Mouse (Mus musculus) stomach, embryonic 14.5 days (tissue): ENCODE data around the gene Rnf152. TPM values are rescaled to one million over a fixed set of nuclear protein-coding genes. Genes with fewer than 3 reads are reported as not detected.

Experiments used
- ATAC-seq: fragments of 200-750 bp; cut with Nextera tagmentation; 2 replicates; pipeline ENCODE4 v1.8.0; 2017; ENCODE audit warnings: low read depth, moderate TSS enrichment; ENCODE audit not compliant: insufficient number of reproducible peaks, insufficient read depth, low FRiP score
- H3K27ac ChIP-seq: fragments of 300-500 bp; sonication (generic); 2 replicates; pipeline ENCODE4 v1.5.1; 2014; ENCODE audit warnings: mild to moderate bottlenecking, low read length, moderate library complexity, mixed read lengths
- H3K27me3 ChIP-seq: fragments of 300-500 bp; sonication (generic); 2 replicates; pipeline ENCODE4 v1.6.1; 2014; ENCODE audit warnings: low read length, control low read depth, mixed read lengths; ENCODE audit not compliant: control insufficient read depth, insufficient read depth
- H3K36me3 ChIP-seq: fragments of 300-500 bp; sonication (generic); 2 replicates; pipeline ENCODE4 v1.6.1; 2014; ENCODE audit warnings: mild to moderate bottlenecking, control low read depth, low read length, moderate library complexity, mixed read lengths; ENCODE audit not compliant: control insufficient read depth, insufficient read depth
- H3K4me1 ChIP-seq: fragments of 300-500 bp; sonication (generic); 2 replicates; pipeline ENCODE4 v1.6.1; 2014; ENCODE audit warnings: low read length, control low read depth, mixed read lengths; ENCODE audit not compliant: control insufficient read depth, insufficient read depth
- H3K4me2 ChIP-seq: fragments of 300-500 bp; sonication (generic); replicated peaks from 2 replicates; pipeline ENCODE4 v1.6.1; 2014; ENCODE audit warnings: low read depth, low read length, control low read depth
- H3K4me3 ChIP-seq: fragments of 300-500 bp; sonication (generic); 2 replicates; pipeline ENCODE4 v1.5.1; 2014; ENCODE audit warnings: low read depth, low read length, control low read depth
- H3K9ac ChIP-seq: fragments of 300-500 bp; sonication (generic); replicated peaks from 2 replicates; pipeline ENCODE4 v1.6.1; 2014; ENCODE audit warnings: low read depth, mild to moderate bottlenecking, control low read depth, low read length, moderate library complexity, mixed read lengths
- H3K9me3 ChIP-seq: fragments of 300-500 bp; sonication (generic); 2 replicates; pipeline ENCODE4 v1.6.1; 2016; ENCODE audit warnings: low read depth, low read length, control low read depth; ENCODE audit not compliant: control insufficient read depth
- WGBS: fragments of 180-500 bp; shearing (Covaris S2); extraction: QIAGEN DNeasy Blood & Tissue Kit; methylation state at CpG from one replicate; pipeline ENCODE4 v1.1.7; 2014; 5-methylcytosine and 5-hydroxymethylcytosine counted together
- polyA plus RNA-seq: library from polyadenylated mRNA; unstranded; fragments of >200 nt; fragmentation: Nextera tagmentation; extraction: Ambion mirVana; gene quantifications from 2 replicates; pipeline ENCODE4 v1.2.1, GENCODE M21; 2014

Gene Rnf152
- polyA plus RNA-seq, 1 experiment from 2014 or later = 1.9 TPM

GRCm38 (mm10) chr1:105330581-105331320 is 25.8 kb downstream of the Rnf152 start:
- no peak overlapping the region for H3K9ac ChIP-seq
- no peak overlapping the region for H3K4me3 ChIP-seq
- H3K27ac ChIP-seq = no peak overlapping the region
- no peaks in the 10 kb centered on the region for H3K4me1 ChIP-seq
- no peak for ATAC-seq
- no peaks in the 10 kb centered on the region for H3K27me3 ChIP-seq
- no peaks in the 10 kb centered on the region for H3K36me3 ChIP-seq
- 88% methylated on average over 5 of the region's 5 CpGs for WGBS
- no peaks in the 10 kb centered on the region for H3K9me3 ChIP-seq
- no peak overlapping the region for H3K4me2 ChIP-seq

GRCm38 (mm10) chr1:105327789-105328188 is 28.7 kb downstream of the Rnf152 start:
- no peak overlapping the region for H3K9ac ChIP-seq
- ATAC-seq = no peak
- no peaks in the 10 kb centered on the region for H3K4me1 ChIP-seq
- 91% methylated on average over 1 of the region's 1 CpGs for WGBS
- H3K27me3 ChIP-seq = no peaks in the 10 kb centered on the region
- H3K4me3 ChIP-seq = no peak overlapping the region
- H3K9me3 ChIP-seq = no peaks in the 10 kb centered on the region
- H3K4me2 ChIP-seq = no peak overlapping the region
- no peaks in the 10 kb centered on the region for H3K36me3 ChIP-seq
- no peak overlapping the region for H3K27ac ChIP-seq

GRCm38 (mm10) chr1:105324636-105325035 is 31.9 kb downstream of the Rnf152 start:
- H3K27ac ChIP-seq = no peak overlapping the region
- no peak overlapping the region for H3K4me3 ChIP-seq
- H3K4me1 ChIP-seq = no peaks in the 10 kb centered on the region
- H3K9me3 ChIP-seq = no peaks in the 10 kb centered on the region
- WGBS = 71% methylated on average over 4 of the region's 4 CpGs
- H3K27me3 ChIP-seq = no peaks in the 10 kb centered on the region
- no peak for ATAC-seq
- H3K4me2 ChIP-seq = no peak overlapping the region
- H3K9ac ChIP-seq = no peak overlapping the region
- H3K36me3 ChIP-seq = no peaks in the 10 kb centered on the region

GRCm38 (mm10) chr1:105314010-105314800 is 42.3 kb downstream of the Rnf152 start:
- no peaks in the 10 kb centered on the region for H3K27me3 ChIP-seq
- H3K4me3 ChIP-seq = no peak overlapping the region
- H3K27ac ChIP-seq = no peak overlapping the region
- WGBS = 71% methylated on average over 3 of the region's 3 CpGs
- no peaks in the 10 kb centered on the region for H3K9me3 ChIP-seq
- no peak for ATAC-seq
- no peak overlapping the region for H3K4me2 ChIP-seq
- H3K36me3 ChIP-seq = no peaks in the 10 kb centered on the region
- H3K4me1 ChIP-seq = peaks cover 6% of the 10 kb centered on the region; the same call in 1 of the 2 replicates
- H3K9ac ChIP-seq = no peak overlapping the region

- Histone ChIP-seq H3K27me3 (no peaks in the 10 kb centered on the region), H3K9ac (no peak overlapping the region), H3K4me3 (no peak overlapping the region), H3K9me3 (no peaks in the 10 kb centered on the region), H3K4me2 (no peak overlapping the region), H3K27ac (no peak overlapping the region), H3K4me1 (peaks cover 6% of the 10 kb centered on the region; the same call in 1 of the 2 replicates), H3K36me3 (no peaks in the 10 kb centered on the region)
- ATAC-seq = no peak
- WGBS = 57% methylated on average over 2 of the region's 2 CpGs
Observed at GRCm38 (mm10) chr1:105312601-105312901, 44.0 kb downstream of the Rnf152 start.

- H3K9ac ChIP-seq = no peak overlapping the region
- H3K4me2 ChIP-seq = no peak overlapping the region
- peaks cover 6% of the 10 kb centered on the region; the same call in 1 of the 2 replicates for H3K4me1 ChIP-seq
- no peaks in the 10 kb centered on the region for H3K27me3 ChIP-seq
- no peak for ATAC-seq
- H3K9me3 ChIP-seq = no peaks in the 10 kb centered on the region
- no peak overlapping the region for H3K4me3 ChIP-seq
- WGBS = 92% methylated on average over 1 of the region's 1 CpGs
- no peak overlapping the region for H3K27ac ChIP-seq
- no peaks in the 10 kb centered on the region for H3K36me3 ChIP-seq
Observed at GRCm38 (mm10) chr1:105311899-105312600, 44.5 kb downstream of the Rnf152 start.

- ATAC-seq = no peak
- WGBS = 73% methylated on average over 6 of the region's 6 CpGs
- no peaks in the 10 kb centered on the region for H3K36me3 ChIP-seq
Observed at GRCm38 (mm10) chr1:105302164-105302563, 54.3 kb downstream of the Rnf152 start.

GRCm38 (mm10) chr1:105301764-105302163 is 54.7 kb downstream of the Rnf152 start:
- Histone ChIP-seq H3K27me3 (no peaks in the 10 kb centered on the region), H3K4me3 (no peak overlapping the region), H3K9me3 (no peaks in the 10 kb centered on the region), H3K36me3 (no peaks in the 10 kb centered on the region), H3K4me1 (no peaks in the 10 kb centered on the region), H3K4me2 (no peak overlapping the region), H3K9ac (no peak overlapping the region), H3K27ac (no peak overlapping the region)
- WGBS = 77% methylated on average over 9 of the region's 9 CpGs
- no peak for ATAC-seq

More at GRCm38 (mm10) chr1:105302164-105302563, 54.3 kb downstream of the Rnf152 start:
- H3K27ac ChIP-seq = no peak overlapping the region
- no peak overlapping the region for H3K4me3 ChIP-seq
- H3K9ac ChIP-seq = no peak overlapping the region
- no peaks in the 10 kb centered on the region for H3K9me3 ChIP-seq
- H3K27me3 ChIP-seq = no peaks in the 10 kb centered on the region
- no peak overlapping the region for H3K4me2 ChIP-seq
- H3K4me1 ChIP-seq = no peaks in the 10 kb centered on the region
